Mouse (Mus musculus) heart, adult 2 months (tissue): ENCODE measurements around the gene Hal.

ENCODE experiments used
- CTCF ChIP-seq: fragments of 200-600 bp; IDR thresholded peaks from 2 replicates; pipeline ENCODE4 v1.8.1; 2022; ENCODE audit warnings: antibody characterized with exemption, mild to moderate bottlenecking, moderate library complexity
- EP300 ChIP-seq: fragments of 200-500 bp; IDR thresholded peaks from 2 replicates; pipeline ENCODE4 v1.6.1; 2011; ENCODE audit warnings: low read depth, low read length, control low read depth; ENCODE audit not compliant: insufficient read depth
- POLR2A ChIP-seq: fragments of 200-500 bp; IDR thresholded peaks from 2 replicates; pipeline ENCODE4 v1.6.1; 2011; ENCODE audit warnings: mild to moderate bottlenecking, low read depth, low read length, control low read depth; ENCODE audit not compliant: insufficient read depth

- TF ChIP-seq POLR2A (no peak), CTCF (no peak), EP300 (no peak)
Observed at GRCm38 (mm10) chr10:93547741-93548270, 59.2 kb downstream of the Hal start.
